Mouse (Mus musculus): ENCODE measurements at regions not wholly inside any gene's neighbourhood (a gene's known extent, or its start where the extent isn't known, plus 50 kb on each side); places are given as distances from the start of the nearest gene placed in this dataset.

DNA sequence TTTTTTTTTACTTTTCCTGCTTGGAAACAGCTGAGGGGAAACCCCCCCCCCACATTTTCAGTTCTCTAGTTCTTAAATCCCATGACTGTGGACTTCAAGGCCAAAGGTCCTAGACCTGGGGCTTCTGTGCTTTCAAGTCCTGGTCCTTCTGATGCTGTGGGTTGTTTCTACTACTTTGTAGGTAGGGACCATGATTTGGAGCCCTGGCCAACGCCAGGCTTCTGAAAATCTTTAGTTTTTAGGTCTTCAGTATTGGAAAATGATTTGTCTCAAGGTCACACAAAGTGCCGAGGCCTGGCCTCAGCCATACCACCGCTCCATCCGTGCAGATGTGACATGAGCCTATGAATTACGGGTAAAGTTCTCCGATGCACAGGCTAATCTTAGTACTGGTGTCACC, 70.8 kb upstream of the Map4k3 start:
- Histone ChIP-seq H3K36me3 (replicated peaks in 1 of 2; ENCODE audit: control insufficient read depth in 1 of 2, insufficient read depth in 1 of 2, low read length in 1 of 2) (no peaks in the 10 kb centered on the region), H3K79me2 (replicated peaks; ENCODE audit: control insufficient read depth, extremely low read depth, insufficient read depth, poor library complexity, severe bottlenecking) (no peaks in the 10 kb centered on the region), H3K9me3 (replicated peaks; ENCODE audit: low read length) (no peaks in the 10 kb centered on the region), H3K4me3 (replicated peaks in 1 of 3; ENCODE audit: low read depth in 2 of 3, low read length in 2 of 3, poor library complexity in 1 of 3) (no peak overlapping the region), H3K4me2 (ENCODE audit: insufficient read depth, low read depth, poor library complexity, severe bottlenecking) (no peak overlapping the region), H3K9ac (ENCODE audit: insufficient read depth, low read depth) (no peak overlapping the region), H3K27ac (ENCODE audit: insufficient read depth, low read depth) (no peak overlapping the region), H3K27me3 (replicated peaks) (peaks cover 3% of the 10 kb centered on the region), H3K4me1 (ENCODE audit: control insufficient read depth in 1 of 2, insufficient read depth in 2 of 2) (no peaks in the 10 kb centered on the region)
- in situ Hi-C loops (cut with MboI; ENCODE audit: low pct_ligation_motif_present, low pct_unique_long_range_greater_than_20kb, low sequenced_read_pairs) (no loop called here), dilution Hi-C loops (cut with MboI; ENCODE audit: extremely low pct_ligation_motif_present, extremely low pct_unique_long_range_greater_than_20kb, low sequenced_read_pairs) (no loop called here)
- TF ChIP-seq IRF4 (IDR thresholded peaks at IDR 0.05; ENCODE audit: low read depth, low read length) (no peak), ZMIZ1 (IDR thresholded peaks at IDR 0.05; ENCODE audit: low read depth, low read length) (no peak), CTCF (conservative IDR thresholded peaks at IDR 0.05 in 1 of 2, IDR thresholded peaks at IDR 0.05 in 1 of 2; ENCODE audit: low read depth in 2 of 2, low read length in 2 of 2) (no peak), ETS1 (conservative IDR thresholded peaks at IDR 0.05; ENCODE audit: low read depth, low read length) (no peak), GABPA (IDR thresholded peaks at IDR 0.05; ENCODE audit: insufficient replicate concordance, low read depth, low read length) (no peak), TCF12 (IDR thresholded peaks at IDR 0.05; ENCODE audit: low read depth, low read length) (no peak), MXI1 (IDR thresholded peaks at IDR 0.05; ENCODE audit: low read depth, low read length) (no peak), NELFE (IDR thresholded peaks at IDR 0.05; ENCODE audit: low read depth, low read length) (no peak), BHLHE40 (IDR thresholded peaks at IDR 0.05; ENCODE audit: low read depth, low read length) (no peak), JUND (conservative IDR thresholded peaks at IDR 0.05; ENCODE audit: low read depth, low read length) (no peak), ZKSCAN1 (IDR thresholded peaks at IDR 0.05; ENCODE audit: borderline replicate concordance, low read depth, low read length) (no peak), USF2 (conservative IDR thresholded peaks at IDR 0.05; ENCODE audit: low read depth, low read length) (no peak), MYC (IDR thresholded peaks at IDR 0.05; ENCODE audit: low read depth, low read length) (no peak), MAX (IDR thresholded peaks at IDR 0.05; ENCODE audit: low read length) (no peak), JUN (IDR thresholded peaks at IDR 0.05; ENCODE audit: insufficient read depth, low read depth, low read length) (no peak), CHD2 (IDR thresholded peaks at IDR 0.05; ENCODE audit: low read length) (no peak), POLR2AphosphoS2 (IDR thresholded peaks at IDR 0.05; ENCODE audit: low read depth, low read length) (no peak)
- DNase-seq (ENCODE audit: extremely low read depth): no peak

DNA sequence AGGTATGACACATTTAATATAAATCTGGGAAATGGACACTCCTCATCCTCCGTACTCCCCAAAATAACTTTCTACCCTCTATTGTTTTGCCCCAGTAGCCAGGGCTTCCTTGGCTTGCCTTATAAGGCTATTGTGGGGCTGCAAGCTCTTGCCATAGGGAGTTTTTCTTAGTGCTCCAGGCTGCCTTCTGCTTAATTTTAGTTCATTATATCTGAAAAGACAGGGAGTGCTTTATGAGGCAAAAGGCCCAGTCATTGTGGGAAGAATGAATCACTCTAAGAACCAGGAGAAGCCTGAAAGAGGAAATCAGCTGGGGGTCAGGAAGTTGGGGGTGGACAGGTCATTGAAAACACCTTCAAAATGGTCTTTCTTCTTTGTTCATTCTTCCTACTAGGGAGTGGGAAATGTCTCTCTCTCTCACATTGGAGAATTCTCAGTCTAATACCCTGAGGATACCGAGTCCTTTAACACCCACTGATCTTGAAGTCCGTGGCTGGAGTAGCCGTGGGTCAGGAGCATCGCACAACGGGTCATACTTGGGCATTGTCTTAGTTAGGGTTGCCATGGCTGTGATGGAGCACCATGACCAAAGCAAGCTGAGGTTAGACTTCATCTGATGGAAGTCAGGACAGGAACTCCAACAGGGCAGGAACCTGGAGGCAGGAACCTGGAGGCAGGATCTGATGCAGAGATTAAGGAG, 70.1 kb upstream of the Map4k3 start:
- Histone ChIP-seq H3K9me3 (replicated peaks; ENCODE audit: low read length) (no peaks in the 10 kb centered on the region), H3K9ac (ENCODE audit: insufficient read depth, low read depth) (no peak overlapping the region), H3K4me3 (replicated peaks in 1 of 3; ENCODE audit: low read depth in 2 of 3, low read length in 2 of 3, poor library complexity in 1 of 3) (no peak overlapping the region), H3K4me2 (ENCODE audit: insufficient read depth, low read depth, poor library complexity, severe bottlenecking) (no peak overlapping the region), H3K4me1 (ENCODE audit: control insufficient read depth in 1 of 2, insufficient read depth in 2 of 2) (no peaks in the 10 kb centered on the region), H3K36me3 (replicated peaks in 1 of 2; ENCODE audit: control insufficient read depth in 1 of 2, insufficient read depth in 1 of 2, low read length in 1 of 2) (no peaks in the 10 kb centered on the region), H3K27ac (ENCODE audit: insufficient read depth, low read depth) (no peak overlapping the region), H3K27me3 (replicated peaks) (peaks cover 3% of the 10 kb centered on the region), H3K79me2 (replicated peaks; ENCODE audit: control insufficient read depth, extremely low read depth, insufficient read depth, poor library complexity, severe bottlenecking) (no peaks in the 10 kb centered on the region)
- TF ChIP-seq E2F4 (IDR thresholded peaks at IDR 0.05; ENCODE audit: insufficient replicate concordance, low read depth, low read length): no peak
- no peak for TF ChIP-seq RCOR1 (conservative IDR thresholded peaks at IDR 0.05; ENCODE audit: low read depth, low read length)
- dilution Hi-C loops (cut with MboI; ENCODE audit: extremely low pct_ligation_motif_present, extremely low pct_unique_long_range_greater_than_20kb, low sequenced_read_pairs): no loop called here
- DNase-seq (ENCODE audit: extremely low read depth): no peak
- in situ Hi-C loops (cut with MboI; ENCODE audit: low pct_ligation_motif_present, low pct_unique_long_range_greater_than_20kb, low sequenced_read_pairs): no loop called here

Data from CH12.LX (cell line).